Mouse (Mus musculus) adrenal gland, postnatal 36 days (tissue): ENCODE measurements around the gene Slc23a4. TPM values are rescaled to one million over a fixed set of nuclear protein-coding genes. Genes with fewer than 3 reads are reported as not detected.

ENCODE experiments used
- DNase-seq, 2 experiments: peaks; one replicate each; pipeline ENCODE4 v3.0.0; 2021; ENCODE audit warnings: mixed read lengths in 1 of 2
- long read RNA-seq, 2 experiments: library from polyadenylated mRNA; stranded (forward); transcript quantifications; one replicate each; pipeline ENCODE4 v2.0.0; 2021; ENCODE audit warnings: borderline sequencing depth in 2 of 2
- total RNA-seq, 2 experiments: library from RNA; stranded (reverse); gene quantifications; 2 replicates each; pipeline ENCODE4 v1.2.3; 2021

Slc23a4 gene
- under 1 TPM; 0.20 to 0.36 TPM for total RNA-seq
- long read RNA-seq, experiment 1 = 0 reads
- long read RNA-seq, experiment 2 = 0 reads

GRCm38 (mm10) chr6:34988081-34988761 lies at the start of gene Slc23a4:
Slc23a4 (minus strand) TSS chr6:34988404.
- peak in 1 of 2 experiments; percentile 8 for DNase-seq

- DNase-seq = no peak
Measured at GRCm38 (mm10) chr6:35033341-35033740, 45.1 kb upstream of the Slc23a4 start.

- DNase-seq = no peak
Measured at GRCm38 (mm10) chr6:35032704-35033103, 44.5 kb upstream of the Slc23a4 start.

GRCm38 (mm10) chr6:35030811-35031210 lies 42.6 kb upstream of the Slc23a4 start:
- no peak for DNase-seq

- no peak for DNase-seq
Measured at GRCm38 (mm10) chr6:35030226-35030625, 42.0 kb upstream of the Slc23a4 start.

- no peak for DNase-seq
Measured at GRCm38 (mm10) chr6:35028023-35028422, 39.8 kb upstream of the Slc23a4 start.

- DNase-seq = no peak
Measured at GRCm38 (mm10) chr6:35027257-35027656, 39.1 kb upstream of the Slc23a4 start.

- DNase-seq = no peak
Measured at GRCm38 (mm10) chr6:35016624-35017023, 28.4 kb upstream of the Slc23a4 start.

- DNase-seq = no peak
Measured at GRCm38 (mm10) chr6:35011953-35012352, 23.7 kb upstream of the Slc23a4 start.

- DNase-seq = no peak
Measured at GRCm38 (mm10) chr6:35010705-35011104, 22.5 kb upstream of the Slc23a4 start.

GRCm38 (mm10) chr6:35002261-35002669 lies 14.1 kb upstream of the Slc23a4 start:
- DNase-seq = no peak

GRCm38 (mm10) chr6:34999101-34999500 lies 10.9 kb upstream of the Slc23a4 start:
- peak; percentile 22 to 24 for DNase-seq

- DNase-seq = no peak
Measured at GRCm38 (mm10) chr6:34996496-34996895, 8.3 kb upstream of the Slc23a4 start.

- DNase-seq = peak; percentile 83 to 85
Measured at GRCm38 (mm10) chr6:34995265-34995681, 7.1 kb upstream of the Slc23a4 start.

GRCm38 (mm10) chr6:34994692-34995091 lies 6.5 kb upstream of the Slc23a4 start:
- no peak for DNase-seq

- DNase-seq = no peak
Measured at GRCm38 (mm10) chr6:34989263-34989662, 1.1 kb upstream of the Slc23a4 start.

- no peak for DNase-seq
Measured at GRCm38 (mm10) chr6:34987085-34987645, 1.0 kb downstream of the Slc23a4 start.

GRCm38 (mm10) chr6:34980661-34981060 lies 7.5 kb downstream of the Slc23a4 start:
- DNase-seq = no peak

- DNase-seq = no peak
Measured at GRCm38 (mm10) chr6:34979291-34979690, 8.9 kb downstream of the Slc23a4 start.

GRCm38 (mm10) chr6:34971181-34971580 lies 17.0 kb downstream of the Slc23a4 start:
- DNase-seq = no peak

GRCm38 (mm10) chr6:34965819-34966539 lies 22.2 kb downstream of the Slc23a4 start:
- no peak for DNase-seq

- no peak for DNase-seq
Measured at GRCm38 (mm10) chr6:34964550-34964949, 23.7 kb downstream of the Slc23a4 start.

GRCm38 (mm10) chr6:34959131-34959530 lies 29.1 kb downstream of the Slc23a4 start:
- DNase-seq = peak in 1 of 2 experiments; percentile 12
